Mouse (Mus musculus): ENCODE measurements around the gene Rabep2. TPM values are rescaled to one million over a fixed set of nuclear protein-coding genes. Genes with fewer than 3 reads are reported as not detected.
A peak's percentile ranks its signal among the peaks of the same experiment; 100 is the strongest.

The Rabep2 gene
- polyA plus RNA-seq, 1 experiment, result 25.3 TPM

DNA sequence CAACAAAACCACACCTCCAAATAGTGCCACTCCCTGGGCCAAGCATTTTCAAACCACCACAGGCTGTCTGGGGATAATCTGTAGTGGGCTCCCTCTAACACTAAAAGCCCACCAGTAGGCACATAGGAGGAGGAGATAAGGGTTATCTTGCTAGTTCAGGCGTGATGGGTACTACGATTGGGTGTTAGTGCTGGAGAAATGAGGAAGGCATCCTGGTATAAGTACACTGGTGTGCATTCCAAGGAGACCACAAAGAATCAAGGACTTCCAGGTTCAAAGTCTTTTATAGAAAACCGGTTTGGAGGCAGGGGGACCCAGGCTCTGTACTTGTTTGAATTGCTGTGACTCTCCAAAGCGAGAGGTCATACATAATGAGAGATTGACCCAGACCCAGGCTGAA lies 405 bp upstream of the Rabep2 start:
- TF ChIP-seq CTCF (IDR thresholded peaks at IDR 0.05; ENCODE audit: low read depth, low read length) (no peak), POLR2A (IDR thresholded peaks at IDR 0.05; ENCODE audit: borderline replicate concordance, low read depth, low read length) (no peak)
- Histone ChIP-seq H3K4me1 (ENCODE audit: control insufficient read depth, insufficient read depth, low read length) (peaks cover 12% of the 10 kb centered on the region), H3K4me3 (ENCODE audit: insufficient read depth, low read length) (peak overlapping the region; percentile 77), H3K27ac (ENCODE audit: insufficient read depth, low read depth, low read length) (peak overlapping the region; percentile 66; the same call in 1 of the 2 replicates)

DNA sequence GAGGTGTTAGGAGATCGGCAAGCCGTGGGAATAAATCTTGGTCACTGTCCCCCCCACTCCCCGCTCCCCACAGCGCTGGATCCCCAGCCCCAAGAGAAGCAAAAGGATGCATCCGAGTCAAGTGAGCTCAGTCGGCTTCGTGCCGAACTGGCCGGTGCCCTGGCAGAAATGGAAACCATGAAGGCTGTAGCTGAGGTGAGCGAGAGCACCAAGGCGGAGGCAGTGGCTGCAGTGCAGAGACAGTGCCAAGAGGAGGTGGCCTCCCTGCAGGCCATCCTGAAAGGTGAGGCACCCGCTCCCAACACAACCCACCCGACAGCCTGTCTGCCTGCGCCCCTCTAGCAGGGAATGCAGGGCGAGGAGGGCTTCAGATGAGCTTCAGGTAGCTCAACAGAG lies 942 bp downstream of the Rabep2 start:
- Histone ChIP-seq H3K4me1 (ENCODE audit: control insufficient read depth, insufficient read depth, low read length) (peaks cover 8% of the 10 kb centered on the region), H3K4me3 (ENCODE audit: insufficient read depth, low read length) (peak overlapping the region; percentile 77), H3K27ac (ENCODE audit: insufficient read depth, low read depth, low read length) (no peak overlapping the region)
- TF ChIP-seq POLR2A (IDR thresholded peaks at IDR 0.05; ENCODE audit: borderline replicate concordance, low read depth, low read length), result no peak
- 0 out of 2 replicates have a peak, but pooled peaks have one; percentile 11 for TF ChIP-seq CTCF (IDR thresholded peaks at IDR 0.05; ENCODE audit: low read depth, low read length)

DNA sequence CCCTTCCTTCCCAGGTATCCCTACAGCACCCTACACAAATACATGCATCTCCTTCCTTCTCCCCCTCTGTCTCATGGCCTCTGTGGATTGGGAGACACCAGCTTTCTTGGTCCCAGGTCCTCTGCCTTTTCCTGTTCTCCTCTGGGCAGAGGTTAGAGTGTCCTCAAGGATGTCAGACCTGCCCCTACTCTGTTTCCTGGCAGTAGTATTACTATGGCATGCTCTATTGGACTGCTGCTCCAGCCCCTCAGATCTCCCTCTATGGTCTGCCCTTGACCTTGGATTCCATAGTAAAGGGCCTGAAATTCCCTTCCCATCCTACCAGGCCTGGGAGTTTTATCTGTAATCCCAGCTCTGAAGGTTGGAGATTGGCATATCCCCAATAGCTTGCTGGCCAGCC lies 1.6 kb downstream of the Rabep2 start:
- Histone ChIP-seq H3K4me1 (ENCODE audit: control insufficient read depth, insufficient read depth, low read length) (peaks cover 7% of the 10 kb centered on the region), H3K27ac (ENCODE audit: insufficient read depth, low read depth, low read length) (no peak overlapping the region), H3K4me3 (ENCODE audit: insufficient read depth, low read length) (no peak overlapping the region)
- TF ChIP-seq CTCF (IDR thresholded peaks at IDR 0.05; ENCODE audit: low read depth, low read length) (no peak), POLR2A (IDR thresholded peaks at IDR 0.05; ENCODE audit: borderline replicate concordance, low read depth, low read length) (no peak)

DNA sequence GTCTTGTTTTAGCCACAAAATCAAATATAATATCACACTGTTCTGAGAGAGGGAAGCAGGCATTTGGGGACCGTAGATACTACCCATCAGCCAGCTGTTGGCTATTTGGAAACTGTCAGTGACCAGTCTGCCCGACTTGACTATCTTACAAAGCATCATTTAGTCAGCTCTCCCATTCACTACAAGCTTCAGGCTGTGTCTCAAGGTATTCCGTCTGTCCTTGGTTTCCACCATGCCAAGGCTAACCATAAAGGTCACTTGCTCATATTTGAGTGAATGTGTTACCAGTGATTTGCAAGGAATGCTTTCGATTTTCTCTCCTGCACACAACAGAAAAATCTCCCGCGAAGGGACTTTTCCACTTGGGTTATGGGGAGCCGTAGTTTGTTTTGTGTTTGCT lies 6.2 kb downstream of the Rabep2 start:
- TF ChIP-seq CTCF (IDR thresholded peaks at IDR 0.05; ENCODE audit: low read depth, low read length), result no peak

DNA sequence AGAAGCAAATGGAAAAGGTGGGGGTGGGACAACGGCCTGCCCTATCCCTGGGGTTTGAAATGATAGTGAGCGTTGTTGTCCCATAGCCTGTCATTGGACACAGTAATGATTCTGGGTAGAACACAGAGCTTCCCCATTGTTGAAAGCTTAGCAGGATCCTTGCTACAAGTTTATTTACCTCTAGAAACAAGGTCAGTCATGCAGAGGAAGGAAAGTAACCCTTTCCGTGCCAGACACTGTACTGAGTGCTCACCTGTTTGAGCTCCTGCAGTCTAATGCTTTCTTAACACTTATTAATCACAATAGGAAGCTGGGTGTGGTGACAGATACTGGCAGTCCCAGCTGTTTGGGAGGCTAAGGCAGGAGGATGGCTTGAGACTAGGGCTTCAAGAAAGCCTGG lies 7.2 kb downstream of the Rabep2 start:
- Histone ChIP-seq H3K4me3 (ENCODE audit: insufficient read depth, low read length) (no peak overlapping the region), H3K27ac (ENCODE audit: insufficient read depth, low read depth, low read length) (no peak overlapping the region), H3K4me1 (ENCODE audit: control insufficient read depth, insufficient read depth, low read length) (no peaks in the 10 kb centered on the region)
- no peak for TF ChIP-seq POLR2A (IDR thresholded peaks at IDR 0.05; ENCODE audit: borderline replicate concordance, low read depth, low read length)
- TF ChIP-seq CTCF (IDR thresholded peaks at IDR 0.05; ENCODE audit: low read depth, low read length), result no peak

More for the DNA sequence above, 6.2 kb downstream of the Rabep2 start:
- Histone ChIP-seq H3K4me1 (ENCODE audit: control insufficient read depth, insufficient read depth, low read length) (peaks cover under 1% of the 10 kb centered on the region; the same call in 1 of the 2 replicates), H3K4me3 (ENCODE audit: insufficient read depth, low read length) (no peak overlapping the region), H3K27ac (ENCODE audit: insufficient read depth, low read depth, low read length) (no peak overlapping the region)

DNA sequence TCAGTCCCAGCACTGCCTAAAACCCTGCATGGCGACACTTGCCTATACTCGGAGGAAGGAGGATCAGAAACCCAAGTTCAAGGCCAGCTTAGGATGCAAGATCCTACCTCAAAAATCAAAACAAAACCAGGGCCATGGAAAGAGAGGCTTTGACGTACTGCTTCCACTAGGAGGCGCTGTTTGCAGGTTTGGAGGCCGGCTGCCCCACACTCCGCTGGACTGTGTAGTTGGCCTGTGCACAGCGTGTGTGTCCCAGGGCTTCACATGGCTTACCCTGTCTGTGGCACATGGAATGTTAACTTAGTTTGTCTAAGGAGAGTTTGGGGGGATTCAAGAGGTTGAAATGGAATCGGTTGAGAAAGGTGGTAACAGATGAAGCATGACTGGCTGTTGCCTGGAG lies 8.3 kb downstream of the Rabep2 start:
- Histone ChIP-seq H3K27ac (ENCODE audit: insufficient read depth, low read depth, low read length) (no peak overlapping the region), H3K4me3 (ENCODE audit: insufficient read depth, low read length) (no peak overlapping the region), H3K4me1 (ENCODE audit: control insufficient read depth, insufficient read depth, low read length) (no peaks in the 10 kb centered on the region)
- TF ChIP-seq CTCF (IDR thresholded peaks at IDR 0.05; ENCODE audit: low read depth, low read length) (peak; percentile 91), POLR2A (IDR thresholded peaks at IDR 0.05; ENCODE audit: borderline replicate concordance, low read depth, low read length) (no peak)

DNA sequence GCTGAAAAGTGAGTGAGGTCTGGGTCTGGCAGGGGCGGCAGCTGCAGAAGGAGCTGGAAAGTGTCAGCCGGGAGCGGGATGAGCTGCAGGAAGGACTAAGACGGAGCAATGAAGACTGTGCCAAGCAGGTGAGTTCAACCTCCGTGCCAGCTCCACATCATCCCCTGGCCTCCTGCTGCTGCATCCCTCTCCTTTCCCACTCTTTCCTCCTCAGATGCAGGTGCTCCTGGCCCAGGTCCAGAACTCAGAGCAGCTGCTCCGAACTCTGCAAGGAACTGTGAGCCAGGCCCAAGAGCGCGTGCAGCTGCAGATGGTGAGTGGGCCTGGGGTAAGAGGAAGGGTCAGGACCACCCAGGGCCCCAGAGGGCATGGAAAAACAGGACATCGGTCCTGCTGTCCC lies 11.6 kb downstream of the Rabep2 start:
- no peak overlapping the region for H3K4me3 ChIP-seq (ENCODE audit: insufficient read depth, low read length)

DNA sequence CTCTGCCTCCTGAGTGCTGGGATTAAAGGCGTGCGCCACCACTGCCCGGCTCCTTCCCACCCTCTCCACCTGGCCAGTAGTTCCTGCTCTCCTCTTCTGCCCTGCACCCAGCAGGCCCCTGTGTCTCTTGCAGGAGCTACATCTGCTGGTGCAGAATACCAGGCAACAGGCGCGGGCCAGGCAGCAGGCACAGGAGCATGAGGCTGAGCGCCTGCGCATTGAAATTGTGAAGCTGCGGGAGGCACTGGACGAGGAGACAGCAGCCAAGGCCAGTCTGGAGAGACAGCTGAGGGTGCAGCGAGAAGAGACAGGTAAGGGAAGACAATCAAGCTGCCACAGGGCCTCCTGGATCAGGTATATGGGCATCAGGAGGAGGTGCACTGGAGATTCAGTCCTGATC lies 15.4 kb downstream of the Rabep2 start:
- no peak overlapping the region for H3K4me3 ChIP-seq (ENCODE audit: insufficient read depth, low read length)
- H3K27ac ChIP-seq (ENCODE audit: insufficient read depth, low read depth, low read length), result no peak overlapping the region
- TF ChIP-seq CTCF (IDR thresholded peaks at IDR 0.05; ENCODE audit: low read depth, low read length) (no peak), POLR2A (IDR thresholded peaks at IDR 0.05; ENCODE audit: borderline replicate concordance, low read depth, low read length) (no peak)
- no peaks in the 10 kb centered on the region for H3K4me1 ChIP-seq (ENCODE audit: control insufficient read depth, insufficient read depth, low read length)

More for the DNA sequence above, 11.6 kb downstream of the Rabep2 start:
- Histone ChIP-seq H3K27ac (ENCODE audit: insufficient read depth, low read depth, low read length) (no peak overlapping the region), H3K4me1 (ENCODE audit: control insufficient read depth, insufficient read depth, low read length) (no peaks in the 10 kb centered on the region)
- TF ChIP-seq POLR2A (IDR thresholded peaks at IDR 0.05; ENCODE audit: borderline replicate concordance, low read depth, low read length), result no peak
- no peak for TF ChIP-seq CTCF (IDR thresholded peaks at IDR 0.05; ENCODE audit: low read depth, low read length)

DNA sequence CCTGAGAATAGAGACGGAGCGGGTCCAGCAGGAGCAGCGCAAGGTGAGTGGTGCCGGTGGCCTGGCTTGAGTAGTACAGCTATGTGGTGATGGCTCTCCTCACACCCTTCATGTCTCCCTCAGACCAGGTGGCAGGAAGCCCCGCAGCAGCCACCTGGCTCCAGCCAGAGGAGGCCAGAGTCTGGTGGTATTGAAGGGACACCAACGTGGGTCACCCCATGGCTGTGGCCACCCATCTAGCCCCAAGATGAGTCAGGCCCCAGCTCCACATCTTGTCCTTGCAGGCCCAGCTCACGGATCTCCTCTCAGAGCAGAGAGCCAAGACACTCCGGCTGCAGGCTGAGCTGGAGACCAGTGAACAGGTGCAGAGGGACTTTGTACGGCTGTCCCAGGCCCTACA lies 16.0 kb downstream of the Rabep2 start:
- no peak overlapping the region for H3K4me3 ChIP-seq (ENCODE audit: insufficient read depth, low read length)
- no peak for TF ChIP-seq CTCF (IDR thresholded peaks at IDR 0.05; ENCODE audit: low read depth, low read length)
- no peak for TF ChIP-seq POLR2A (IDR thresholded peaks at IDR 0.05; ENCODE audit: borderline replicate concordance, low read depth, low read length)
- H3K4me1 ChIP-seq (ENCODE audit: control insufficient read depth, insufficient read depth, low read length), result no peaks in the 10 kb centered on the region
- H3K27ac ChIP-seq (ENCODE audit: insufficient read depth, low read depth, low read length), result no peak overlapping the region

DNA sequence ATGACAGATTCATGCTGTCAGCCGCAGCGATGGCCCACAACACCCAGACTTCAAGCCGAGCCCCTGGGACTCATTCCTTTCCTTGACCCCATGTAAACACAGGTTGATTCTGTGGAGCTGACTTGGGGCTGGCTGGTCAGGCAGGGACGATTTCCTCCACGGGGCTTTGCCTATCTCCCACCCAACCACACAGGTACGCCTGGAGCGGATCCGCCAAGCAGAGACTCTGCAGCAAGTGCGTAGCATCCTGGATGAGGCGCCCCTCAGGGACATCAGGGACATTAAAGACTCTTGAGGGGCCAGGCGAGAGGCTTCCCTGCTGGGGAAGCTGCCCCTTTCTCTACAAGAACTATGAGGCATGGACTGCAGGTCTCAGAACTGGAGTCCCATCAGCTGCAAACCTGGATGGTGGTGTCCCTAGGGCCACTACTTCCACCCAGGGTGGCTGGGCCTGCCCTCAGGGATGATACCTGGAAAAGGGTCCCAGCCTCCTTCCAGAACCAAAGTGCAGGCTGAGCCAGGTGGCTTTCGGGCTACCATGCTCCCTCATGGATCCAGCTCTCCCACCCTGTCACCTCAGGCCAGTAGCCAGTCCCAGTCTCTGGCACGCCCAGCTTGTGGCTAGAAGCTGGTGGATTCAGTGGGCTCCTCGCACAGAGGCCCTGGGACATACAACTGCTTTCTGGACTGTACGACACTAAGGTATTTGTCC lies 16.7 kb downstream of the Rabep2 start:
- H3K27ac ChIP-seq (ENCODE audit: insufficient read depth, low read depth, low read length), result no peak overlapping the region
- H3K4me3 ChIP-seq (ENCODE audit: insufficient read depth, low read length), result no peak overlapping the region
- H3K4me1 ChIP-seq (ENCODE audit: control insufficient read depth, insufficient read depth, low read length), result no peaks in the 10 kb centered on the region
- TF ChIP-seq POLR2A (IDR thresholded peaks at IDR 0.05; ENCODE audit: borderline replicate concordance, low read depth, low read length) (no peak), CTCF (IDR thresholded peaks at IDR 0.05; ENCODE audit: low read depth, low read length) (no peak)
